Mouse (Mus musculus) liver, embryonic 15.5 days (tissue): Measurements from ENCODE around the gene Gga3. TPM values are rescaled to one million over a fixed set of nuclear protein-coding genes. Genes with fewer than 3 reads are reported as not detected.

ENCODE experiments used
- ATAC-seq: fragments of 200-750 bp; cut with Nextera tagmentation; 2 replicates; pipeline ENCODE4 v1.8.0; 2017; ENCODE audit warnings: moderate number of reproducible peaks, mild to moderate bottlenecking, moderate library complexity; ENCODE audit not compliant: insufficient read depth
- H3K27ac ChIP-seq: fragments of 300-500 bp; sonication (generic); replicated peaks from 2 replicates; pipeline ENCODE4 v1.5.1; 2015; ENCODE audit warnings: mild to moderate bottlenecking, inconsistent platforms
- H3K27me3 ChIP-seq: fragments of 300-500 bp; sonication (generic); 2 replicates; pipeline ENCODE4 v1.6.1; 2015; ENCODE audit warnings: mild to moderate bottlenecking, inconsistent platforms
- H3K36me3 ChIP-seq: fragments of 300-500 bp; sonication (generic); replicated peaks from 2 replicates; pipeline ENCODE4 v1.6.1; 2015; ENCODE audit warnings: moderate library complexity, mild to moderate bottlenecking, inconsistent platforms
- H3K4me1 ChIP-seq: fragments of 300-500 bp; sonication (generic); replicated peaks from 2 replicates; pipeline ENCODE4 v1.6.1; 2015; ENCODE audit warnings: inconsistent platforms
- H3K4me2 ChIP-seq: fragments of 300-500 bp; sonication (generic); 2 replicates; pipeline ENCODE4 v1.6.1; 2015; ENCODE audit warnings: moderate library complexity, mild to moderate bottlenecking, inconsistent platforms
- H3K4me3 ChIP-seq: fragments of 300-500 bp; sonication (generic); replicated peaks from 2 replicates; pipeline ENCODE4 v1.5.1; 2015; ENCODE audit warnings: mild to moderate bottlenecking, inconsistent platforms
- H3K9ac ChIP-seq: fragments of 300-500 bp; sonication (generic); 2 replicates; pipeline ENCODE4 v1.6.1; 2015; ENCODE audit warnings: moderate library complexity, mild to moderate bottlenecking, inconsistent platforms
- H3K9me3 ChIP-seq: fragments of 300-500 bp; sonication (generic); replicated peaks from 2 replicates; pipeline ENCODE4 v1.6.1; 2016; ENCODE audit warnings: inconsistent platforms
- WGBS: fragments of 180-500 bp; shearing (Covaris S2); methylation state at CpG from one replicate; pipeline ENCODE4 v1.1.7; 2015; ENCODE audit warnings: mixed read lengths; ENCODE audit not compliant: insufficient replicate concordance; 5-methylcytosine and 5-hydroxymethylcytosine counted together
- polyA plus RNA-seq: library from polyadenylated mRNA; unstranded; fragments of >200 nt; fragmentation: Nextera tagmentation; extraction: Ambion mirVana; gene quantifications from 2 replicates; pipeline ENCODE4 v1.2.1, GENCODE M21; 2015

The Gga3 gene
- polyA plus RNA-seq, 1 experiment from 2014 or later = 7.7 TPM

GRCm38 (mm10) chr11:115609576-115609975 is 5.7 kb upstream of the Gga3 start:
- Histone ChIP-seq H3K9me3 (no peaks in the 10 kb centered on the region), H3K36me3 (peaks cover 61% of the 10 kb centered on the region), H3K4me1 (peaks cover 63% of the 10 kb centered on the region), H3K27me3 (no peaks in the 10 kb centered on the region), H3K4me3 (no peak overlapping the region), H3K9ac (no peak overlapping the region), H3K4me2 (no peak overlapping the region), H3K27ac (no peak overlapping the region)
- no peak for ATAC-seq
- WGBS = 63% methylated on average over 3 of the region's 3 CpGs

- H3K36me3 ChIP-seq = peaks cover 57% of the 10 kb centered on the region
- no peaks in the 10 kb centered on the region for H3K9me3 ChIP-seq
- no peak overlapping the region for H3K4me2 ChIP-seq
- H3K4me1 ChIP-seq = peaks cover 59% of the 10 kb centered on the region
- no peak for ATAC-seq
- no peak overlapping the region for H3K4me3 ChIP-seq
- H3K27me3 ChIP-seq = no peaks in the 10 kb centered on the region
- 80% methylated on average over 23 of the region's 23 CpGs for WGBS
- H3K27ac ChIP-seq = no peak overlapping the region
- H3K9ac ChIP-seq = no peak overlapping the region
Measured at GRCm38 (mm10) chr11:115608421-115609399, 4.9 kb upstream of the Gga3 start.

DNA sequence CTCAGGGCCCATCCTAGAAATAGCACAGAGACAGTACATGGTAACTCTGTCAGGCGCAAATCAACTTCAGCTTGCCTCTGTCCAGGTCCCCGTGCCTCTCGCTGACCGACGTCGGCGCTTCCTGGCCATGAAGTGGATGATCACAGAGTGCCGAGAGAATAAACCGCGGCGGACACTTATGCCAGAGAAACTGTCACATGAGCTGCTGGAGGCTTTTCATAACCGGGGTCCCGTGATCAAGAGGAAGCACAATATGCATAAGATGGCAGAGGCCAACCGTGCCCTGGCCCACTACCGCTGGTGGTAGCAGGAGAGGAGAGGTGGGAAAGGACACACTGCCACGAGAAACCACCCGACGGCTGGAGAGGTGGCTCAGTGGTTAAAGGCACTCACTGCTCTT is 2.9 kb upstream of the Gga3 start:
- Histone ChIP-seq H3K4me3 (no peak overlapping the region), H3K27me3 (no peaks in the 10 kb centered on the region), H3K4me2 (no peak overlapping the region), H3K27ac (no peak overlapping the region), H3K4me1 (peaks cover 59% of the 10 kb centered on the region), H3K36me3 (peaks cover 61% of the 10 kb centered on the region), H3K9me3 (no peaks in the 10 kb centered on the region), H3K9ac (no peak overlapping the region)
- 86% methylated on average over 18 of the region's 18 CpGs for WGBS
- ATAC-seq = no peak

- H3K9ac ChIP-seq = peak overlapping the region; percentile 95
- peak overlapping the region; percentile 98 for H3K4me3 ChIP-seq
- peak overlapping the region; percentile 91 for H3K27ac ChIP-seq
- peaks cover 57% of the 10 kb centered on the region for H3K36me3 ChIP-seq
- peak; percentile 9 for ATAC-seq
- H3K27me3 ChIP-seq = no peaks in the 10 kb centered on the region
- no peaks in the 10 kb centered on the region for H3K9me3 ChIP-seq
- H3K4me1 ChIP-seq = peaks cover 60% of the 10 kb centered on the region
- WGBS = 0% methylated on average over 26 of the region's 26 CpGs
- H3K4me2 ChIP-seq = peak overlapping the region; percentile 85
Measured at GRCm38 (mm10) chr11:115604304-115604696, 449 bp upstream of the Gga3 start.

DNA sequence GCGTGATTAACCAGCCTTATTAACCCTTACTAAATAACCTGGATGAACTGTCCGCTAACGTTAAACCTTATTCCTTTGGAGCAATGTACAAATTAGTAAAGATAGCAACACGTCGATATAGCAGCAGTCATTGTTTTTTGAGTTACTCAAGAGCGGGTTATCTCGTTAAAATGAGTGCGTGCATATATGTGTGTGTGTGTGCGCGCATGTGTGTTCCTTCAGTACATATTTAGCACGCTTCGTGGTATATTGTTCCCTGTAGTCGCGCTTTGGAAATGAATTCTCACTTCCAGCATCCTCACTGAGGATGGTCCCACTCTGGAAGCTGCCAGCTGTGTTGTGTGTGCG is 749 bp downstream of the Gga3 start:
- peaks cover 64% of the 10 kb centered on the region for H3K4me1 ChIP-seq
- H3K4me3 ChIP-seq = peak overlapping the region; percentile 98
- H3K27me3 ChIP-seq = no peaks in the 10 kb centered on the region
- peak overlapping the region; percentile 91 for H3K27ac ChIP-seq
- peak overlapping the region; percentile 85 for H3K4me2 ChIP-seq
- peak; percentile 0; the same call in 1 of the 2 replicates for ATAC-seq
- peaks cover 52% of the 10 kb centered on the region for H3K36me3 ChIP-seq
- H3K9me3 ChIP-seq = no peaks in the 10 kb centered on the region
- H3K9ac ChIP-seq = peak overlapping the region; percentile 95
- 2% methylated on average over 15 of the region's 15 CpGs for WGBS

DNA sequence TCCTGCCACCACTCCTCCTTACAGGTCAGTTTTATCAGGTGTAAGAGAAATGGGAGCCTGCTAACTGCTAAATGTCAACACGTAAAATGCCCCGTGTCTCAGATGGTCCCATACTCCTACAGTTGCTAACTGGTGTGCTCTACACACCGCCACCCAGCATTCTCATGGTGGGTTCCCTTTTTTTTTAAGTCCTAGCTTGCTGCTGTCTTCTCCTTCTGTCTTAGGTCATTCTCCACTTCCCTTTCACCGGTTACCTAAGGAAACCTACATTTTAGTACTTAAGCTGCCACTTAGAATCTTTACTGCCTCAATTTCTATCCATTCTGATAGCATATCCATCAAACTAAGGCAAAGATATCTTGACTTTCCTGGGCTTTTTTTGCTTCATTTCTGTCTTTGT is 2.7 kb downstream of the Gga3 start:
- H3K9me3 ChIP-seq = no peaks in the 10 kb centered on the region
- H3K4me1 ChIP-seq = peaks cover 64% of the 10 kb centered on the region
- no peak for ATAC-seq
- no peak overlapping the region for H3K9ac ChIP-seq
- 50% methylated on average over 4 of the region's 4 CpGs for WGBS
- H3K27ac ChIP-seq = peak overlapping the region; percentile 29; the same call in 1 of the 2 replicates
- peak overlapping the region; percentile 2; the same call in 1 of the 2 replicates for H3K4me2 ChIP-seq
- H3K27me3 ChIP-seq = no peaks in the 10 kb centered on the region
- H3K36me3 ChIP-seq = peaks cover 50% of the 10 kb centered on the region
- H3K4me3 ChIP-seq = no peak overlapping the region

GRCm38 (mm10) chr11:115600743-115601142 is 3.1 kb downstream of the Gga3 start:
- peaks cover 50% of the 10 kb centered on the region for H3K36me3 ChIP-seq
- H3K4me3 ChIP-seq = no peak overlapping the region
- no peak overlapping the region for H3K27ac ChIP-seq
- no peaks in the 10 kb centered on the region for H3K9me3 ChIP-seq
- no peak for ATAC-seq
- H3K4me2 ChIP-seq = peak overlapping the region; percentile 2; the same call in 1 of the 2 replicates
- H3K4me1 ChIP-seq = peaks cover 60% of the 10 kb centered on the region
- no peak overlapping the region for H3K9ac ChIP-seq
- WGBS = 94% methylated on average over 15 of the region's 15 CpGs
- no peaks in the 10 kb centered on the region for H3K27me3 ChIP-seq

- Histone ChIP-seq H3K27ac (no peak overlapping the region), H3K27me3 (no peaks in the 10 kb centered on the region), H3K9me3 (no peaks in the 10 kb centered on the region), H3K36me3 (peaks cover 52% of the 10 kb centered on the region), H3K9ac (no peak overlapping the region), H3K4me3 (no peak overlapping the region), H3K4me1 (peaks cover 49% of the 10 kb centered on the region), H3K4me2 (no peak overlapping the region)
- 83% methylated on average over 7 of the region's 7 CpGs for WGBS
- ATAC-seq = no peak
Measured at GRCm38 (mm10) chr11:115599722-115600121, 4.1 kb downstream of the Gga3 start.

- no peak overlapping the region for H3K27ac ChIP-seq
- H3K4me1 ChIP-seq = peaks cover 45% of the 10 kb centered on the region
- H3K4me3 ChIP-seq = no peak overlapping the region
- H3K27me3 ChIP-seq = no peaks in the 10 kb centered on the region
- 44% methylated on average over 4 of the region's 4 CpGs for WGBS
- no peak overlapping the region for H3K4me2 ChIP-seq
- no peaks in the 10 kb centered on the region for H3K9me3 ChIP-seq
- H3K9ac ChIP-seq = no peak overlapping the region
- peaks cover 66% of the 10 kb centered on the region for H3K36me3 ChIP-seq
- ATAC-seq = no peak
Measured at GRCm38 (mm10) chr11:115598309-115598708, 5.5 kb downstream of the Gga3 start.

DNA sequence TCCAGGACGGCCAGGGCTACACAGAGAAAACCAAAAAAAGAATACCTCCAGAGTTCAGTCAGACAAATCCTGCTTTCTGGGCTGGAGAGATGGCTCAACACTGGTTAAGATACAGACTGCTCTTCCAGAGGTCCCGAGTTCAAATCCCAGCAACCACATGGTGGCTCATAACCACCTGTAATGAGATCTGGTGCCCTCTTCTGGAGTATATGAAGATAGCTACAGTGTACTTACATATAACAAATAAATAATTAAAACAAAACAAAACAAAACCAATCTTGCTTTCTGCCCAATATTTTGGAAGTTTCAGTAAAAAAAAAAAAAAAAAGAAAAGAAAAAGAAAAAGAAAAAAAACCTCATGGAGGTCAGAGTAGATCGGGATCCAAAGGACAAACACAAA is 8.6 kb downstream of the Gga3 start:
- Histone ChIP-seq H3K9me3 (no peaks in the 10 kb centered on the region), H3K27ac (no peak overlapping the region), H3K4me2 (no peak overlapping the region), H3K36me3 (peaks cover 89% of the 10 kb centered on the region), H3K9ac (no peak overlapping the region), H3K27me3 (no peaks in the 10 kb centered on the region), H3K4me3 (no peak overlapping the region), H3K4me1 (peaks cover 15% of the 10 kb centered on the region)
- no peak for ATAC-seq
- WGBS = 85% methylated on average over 3 of the region's 3 CpGs

GRCm38 (mm10) chr11:115590526-115591075 is 13.2 kb downstream of the Gga3 start:
- no peaks in the 10 kb centered on the region for H3K4me1 ChIP-seq
- H3K27me3 ChIP-seq = no peaks in the 10 kb centered on the region
- H3K9ac ChIP-seq = no peak overlapping the region
- no peak for ATAC-seq
- no peaks in the 10 kb centered on the region for H3K9me3 ChIP-seq
- H3K4me3 ChIP-seq = no peak overlapping the region
- no peak overlapping the region for H3K27ac ChIP-seq
- H3K36me3 ChIP-seq = peaks cover 96% of the 10 kb centered on the region
- 77% methylated on average over 2 of the region's 2 CpGs for WGBS
- no peak overlapping the region for H3K4me2 ChIP-seq
